In the genomic region with DNA sequence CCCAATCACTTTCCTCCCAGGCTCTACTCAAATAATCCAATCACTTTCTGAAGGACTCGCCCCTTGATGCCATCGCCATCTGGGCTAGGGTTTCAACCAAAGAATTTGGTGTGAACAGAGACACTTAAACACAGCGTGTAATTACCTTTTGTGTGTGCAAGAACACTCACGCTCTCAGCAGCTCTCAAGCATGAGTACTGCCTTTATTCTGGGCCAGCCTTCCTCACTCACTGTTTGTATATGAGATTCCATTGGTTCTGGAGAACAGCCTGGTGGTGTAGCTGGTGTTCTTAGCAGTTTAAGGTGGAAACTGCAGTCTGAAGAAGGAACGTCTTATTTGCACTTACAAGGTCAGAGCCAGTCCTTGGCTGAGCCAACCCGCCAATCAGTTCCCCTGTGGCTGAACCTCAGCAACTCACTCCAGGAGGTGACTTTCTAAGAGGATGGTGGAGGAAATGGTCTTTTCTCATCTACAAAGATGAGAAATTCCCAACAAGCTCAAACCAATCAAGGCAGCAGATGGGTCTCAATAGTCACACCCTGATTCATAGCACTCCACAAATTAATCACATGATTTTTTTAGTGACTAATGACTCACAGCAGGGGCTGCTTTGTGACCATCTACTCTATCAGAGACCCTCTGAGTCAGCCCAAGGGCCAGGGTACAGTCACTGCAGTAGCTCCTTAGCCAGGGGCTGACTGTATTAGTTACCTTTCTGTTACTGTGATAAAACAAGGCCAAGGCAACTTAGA, we compare ENCODE assay signal across 15 mouse cellular contexts. TPM values are rescaled to one million over a fixed set of nuclear protein-coding genes. Genes with fewer than 3 reads are reported as not detected.
DNase-seq lines count a peak whose midpoint lies in the region; ATAC-seq and TF ChIP-seq lines count a peak whose summit lies in the region.
"Had no signal": no experiment of that assay in that cellular context is flagged by ENCODE, and none has a peak within 500 bp of the region (broad histone marks: within the 10 kb centered on the region; RNA-seq: fewer than 3 reads in every experiment).

No protein-coding gene starts in this region.

- TF ChIP-seq CTCF in hindbrain, postnatal 0 days (IDR thresholded peaks at IDR 0.05; ENCODE audit: low read depth): no peak

- DNase-seq in hindbrain, embryonic 10.5 days (ENCODE audit: low spot score): peak; percentile 50
- no peak for DNase-seq in hindbrain, postnatal 0 days (ENCODE audit: low spot score)
- peak; percentile 23 for DNase-seq in neural tube, embryonic 10.5 days (ENCODE audit: extremely low spot score, low spot score)
- peak; percentile 35 for DNase-seq in fibroblast of lung, adult 2 months (ENCODE audit: low read depth)
- DNase-seq in heart, embryonic 10.5 days (ENCODE audit: low spot score): no peak
- DNase-seq in spleen, postnatal 14 days (ENCODE audit: low spot score in 2 of 2): no peak
- DNase-seq: cerebellum, adult 9-10 months; gastrocnemius, adult 2 months; right cerebral cortex, postnatal 4 days; thymus, postnatal 25 days had no signal

- H3K4me3 ChIP-seq in hindbrain, embryonic 10.5 days: no peak overlapping the region
- H3K4me3 ChIP-seq in hindbrain, postnatal 0 days (ENCODE audit: low read length): no peak overlapping the region
- H3K4me3 ChIP-seq in neural tube, embryonic 15.5 days (replicated peaks): no peak overlapping the region
- H3K4me3 ChIP-seq in heart, embryonic 10.5 days: no peak overlapping the region
- H3K4me3 ChIP-seq in intestine, embryonic 15.5 days (replicated peaks): no peak overlapping the region
- H3K4me3 ChIP-seq: gastrocnemius, adult 2 months; heart, embryonic 15.5 days; liver, embryonic 12.5 days had no signal

- H3K9me3 ChIP-seq in hindbrain, embryonic 10.5 days: no peaks in the 10 kb centered on the region
- no peaks in the 10 kb centered on the region for H3K9me3 ChIP-seq in hindbrain, postnatal 0 days (ENCODE audit: low read length)
- no peaks in the 10 kb centered on the region for H3K9me3 ChIP-seq in neural tube, embryonic 15.5 days (replicated peaks)
- H3K9me3 ChIP-seq in heart, embryonic 10.5 days: no peaks in the 10 kb centered on the region
- H3K9me3 ChIP-seq in intestine, embryonic 15.5 days: no peaks in the 10 kb centered on the region
- H3K9me3 ChIP-seq: heart, embryonic 15.5 days; liver, embryonic 12.5 days had no signal

- 0 out of 2 replicates have a peak, but pooled peaks cover 4% of the 10 kb centered on the region for H3K27me3 ChIP-seq in hindbrain, embryonic 10.5 days (ENCODE audit: insufficient read depth, poor library complexity, severe bottlenecking)
- no peaks in the 10 kb centered on the region for H3K27me3 ChIP-seq in hindbrain, postnatal 0 days (ENCODE audit: insufficient read depth, low read length)
- H3K27me3 ChIP-seq in neural tube, embryonic 15.5 days (replicated peaks): no peaks in the 10 kb centered on the region
- no peaks in the 10 kb centered on the region for H3K27me3 ChIP-seq in heart, embryonic 10.5 days (ENCODE audit: insufficient read depth, poor library complexity, severe bottlenecking)
- no peaks in the 10 kb centered on the region for H3K27me3 ChIP-seq in intestine, embryonic 15.5 days (replicated peaks)
- H3K27me3 ChIP-seq: heart, embryonic 15.5 days had no signal

- 22% methylated on average over 6 of the region's 6 CpGs for WGBS in hindbrain, embryonic 10.5 days
- 26% methylated on average over 6 of the region's 6 CpGs for WGBS in hindbrain, postnatal 0 days
- WGBS in neural tube, embryonic 15.5 days: 17% methylated on average over 6 of the region's 6 CpGs
- 49% methylated on average over 6 of the region's 6 CpGs for WGBS in heart, embryonic 10.5 days
- WGBS in intestine, embryonic 15.5 days: 43% methylated on average over 6 of the region's 6 CpGs

- H3K27ac ChIP-seq in hindbrain, embryonic 10.5 days: peak overlapping the region; percentile 83
- no peak overlapping the region for H3K27ac ChIP-seq in hindbrain, postnatal 0 days
- H3K27ac ChIP-seq in neural tube, embryonic 15.5 days (replicated peaks): no peak overlapping the region
- no peak overlapping the region for H3K27ac ChIP-seq in heart, embryonic 10.5 days
- H3K27ac ChIP-seq in intestine, embryonic 15.5 days: no peak overlapping the region
- H3K27ac ChIP-seq: gastrocnemius, adult 2 months; heart, embryonic 15.5 days; liver, embryonic 12.5 days had no signal

- no peak for ATAC-seq in hindbrain, postnatal 0 days
- no peak for ATAC-seq in neural tube, embryonic 15.5 days (ENCODE audit: low FRiP score)
- ATAC-seq in intestine, embryonic 15.5 days: no peak
- ATAC-seq: inflammation-experienced regulatory T-cells, adult 6 months; liver, embryonic 12.5 days had no signal

- no peak overlapping the region for H3K9ac ChIP-seq in hindbrain, postnatal 0 days (replicated peaks; ENCODE audit: low read length)
- H3K9ac ChIP-seq in neural tube, embryonic 15.5 days (replicated peaks): no peak overlapping the region
- no peak overlapping the region for H3K9ac ChIP-seq in intestine, embryonic 15.5 days
- H3K9ac ChIP-seq: heart, embryonic 15.5 days; liver, embryonic 12.5 days had no signal

- no peak overlapping the region for H3K4me2 ChIP-seq in hindbrain, postnatal 0 days (ENCODE audit: low read depth, low read length)
- no peak overlapping the region for H3K4me2 ChIP-seq in neural tube, embryonic 15.5 days
- no peak overlapping the region for H3K4me2 ChIP-seq in intestine, embryonic 15.5 days (replicated peaks)
- H3K4me2 ChIP-seq: heart, embryonic 15.5 days; liver, embryonic 12.5 days had no signal

- H3K36me3 ChIP-seq in hindbrain, embryonic 10.5 days: no peaks in the 10 kb centered on the region
- H3K36me3 ChIP-seq in hindbrain, postnatal 0 days (ENCODE audit: insufficient read depth, low read length): no peaks in the 10 kb centered on the region
- H3K36me3 ChIP-seq in neural tube, embryonic 15.5 days: no peaks in the 10 kb centered on the region
- no peaks in the 10 kb centered on the region for H3K36me3 ChIP-seq in heart, embryonic 10.5 days
- no peaks in the 10 kb centered on the region for H3K36me3 ChIP-seq in intestine, embryonic 15.5 days
- H3K36me3 ChIP-seq: heart, embryonic 15.5 days; liver, embryonic 12.5 days had no signal

- H3K4me1 ChIP-seq in hindbrain, embryonic 10.5 days (replicated peaks): peaks cover 82% of the 10 kb centered on the region
- H3K4me1 ChIP-seq in hindbrain, postnatal 0 days (ENCODE audit: insufficient read depth, low read length): peaks cover 6% of the 10 kb centered on the region
- peaks cover 11% of the 10 kb centered on the region for H3K4me1 ChIP-seq in neural tube, embryonic 15.5 days
- peaks cover 16% of the 10 kb centered on the region for H3K4me1 ChIP-seq in heart, embryonic 10.5 days
- H3K4me1 ChIP-seq in intestine, embryonic 15.5 days (replicated peaks): peaks cover 3% of the 10 kb centered on the region
- H3K4me1 ChIP-seq: liver, embryonic 12.5 days had no signal

RNA-seq across cellular contexts. Expression of a gene that starts 31.4 kb away (rescaled TPM):
- polyA plus RNA-seq in hindbrain, embryonic 10.5 days (2016; fragmentation: Nextera tagmentation; extraction: Ambion mirVana): 105 and 137 TPM in 2 replicates
- total RNA-seq in hindbrain, postnatal 0 days (2014; rRNA removed): 30.8 and 31.9 TPM in 2 replicates
- 75.6 and 78.9 TPM in 2 replicates for polyA plus RNA-seq in hindbrain, postnatal 0 days (2015; fragmentation: Nextera tagmentation; extraction: Ambion mirVana)
- polyA plus RNA-seq in neural tube, embryonic 15.5 days (2015; fragmentation: Nextera tagmentation; extraction: Ambion mirVana): 65.8 and 71.6 TPM in 2 replicates
- 61.8 and 88.1 TPM in 2 replicates for polyA plus RNA-seq in heart, embryonic 10.5 days (2016; fragmentation: Nextera tagmentation; extraction: Ambion mirVana)
- 87.7 and 99.4 TPM in 2 replicates for polyA plus RNA-seq in intestine, embryonic 15.5 days (2015; fragmentation: Nextera tagmentation; extraction: Ambion mirVana)

RNA-seq across cellular contexts. Expression of a gene that starts 31.9 kb away (rescaled TPM):
- polyA plus RNA-seq in hindbrain, embryonic 10.5 days (2016; fragmentation: Nextera tagmentation; extraction: Ambion mirVana): 6.7 and 9.6 TPM in 2 replicates
- 4.6 and 4.8 TPM in 2 replicates for total RNA-seq in hindbrain, postnatal 0 days (2014; rRNA removed)
- polyA plus RNA-seq in hindbrain, postnatal 0 days (2015; fragmentation: Nextera tagmentation; extraction: Ambion mirVana): 4.4 and 4.9 TPM in 2 replicates
- 3.5 and 4.4 TPM in 2 replicates for polyA plus RNA-seq in neural tube, embryonic 15.5 days (2015; fragmentation: Nextera tagmentation; extraction: Ambion mirVana)
- polyA plus RNA-seq in heart, embryonic 10.5 days (2016; fragmentation: Nextera tagmentation; extraction: Ambion mirVana): 0.90 and 1.6 TPM in 2 replicates
- polyA plus RNA-seq in intestine, embryonic 15.5 days (2015; fragmentation: Nextera tagmentation; extraction: Ambion mirVana): 2.0 TPM in 2 replicates

Comparison
In these comparisons a context has a peak if more than half of its experiments do, and no peak if none do; other contexts are left out.
1. DNase-seq: peak in hindbrain, embryonic 10.5 days (single experiment), neural tube, embryonic 10.5 days (single experiment) and fibroblast of lung, adult 2 months (single experiment); none in hindbrain, postnatal 0 days (single experiment), heart, embryonic 10.5 days (single experiment) and spleen, postnatal 14 days (0 of 2).